Mouse (Mus musculus): Measurements from ENCODE around the gene Fgfr3.

DNA sequence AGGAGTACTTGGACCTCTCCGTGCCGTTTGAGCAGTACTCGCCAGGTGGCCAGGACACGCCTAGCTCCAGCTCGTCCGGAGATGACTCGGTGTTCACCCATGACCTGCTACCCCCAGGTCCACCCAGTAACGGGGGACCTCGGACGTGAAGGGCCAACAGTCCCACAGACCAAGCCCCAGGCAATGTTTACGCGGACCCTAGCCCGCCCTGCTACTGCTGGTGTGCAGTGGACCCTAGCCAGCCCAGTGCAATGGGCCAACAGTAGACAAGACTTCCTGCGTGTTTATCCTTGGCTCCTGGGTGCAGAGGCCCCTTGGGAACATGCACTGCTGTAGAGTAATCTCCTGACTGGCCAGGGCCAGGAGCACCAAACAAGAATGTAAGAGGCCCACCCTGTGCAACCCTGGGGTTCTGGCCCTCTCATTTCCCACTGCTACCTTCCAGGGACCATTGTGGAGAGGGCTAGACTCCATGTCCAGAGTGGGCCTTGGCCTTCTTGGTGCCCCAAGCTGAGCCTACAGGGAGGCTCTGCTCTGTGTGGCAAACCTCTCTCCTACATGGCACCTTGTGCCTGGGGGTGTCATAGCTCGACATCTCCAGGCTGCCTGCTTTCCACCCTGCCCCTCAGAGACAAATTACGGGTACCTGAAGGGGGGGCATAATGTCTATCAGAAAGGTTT, 14.1 kb downstream of the Fgfr3 start:
- TF ChIP-seq POLR2A (IDR thresholded peaks at IDR 0.05; ENCODE audit: low read depth, low read length) (no peak), CTCF (IDR thresholded peaks at IDR 0.05; ENCODE audit: extremely low read depth, insufficient read depth, insufficient read length, insufficient replicate concordance) (no peak)

Measured in spleen, adult 2 months (tissue).